Mouse (Mus musculus) retina, embryonic 14.5 days (tissue): ENCODE results near the gene Patl2.
"Not testable (repeated sequence)": the region's sequence is repeated elsewhere in the genome, so short reads cannot be mapped to it uniquely, and the experiment has no call there.

Experiments
- DNase-seq: peaks from one replicate; pipeline ENCODE4 v3.0.0-alpha.2; 2015; ENCODE audit warnings: low spot score

Gene Patl2

DNA sequence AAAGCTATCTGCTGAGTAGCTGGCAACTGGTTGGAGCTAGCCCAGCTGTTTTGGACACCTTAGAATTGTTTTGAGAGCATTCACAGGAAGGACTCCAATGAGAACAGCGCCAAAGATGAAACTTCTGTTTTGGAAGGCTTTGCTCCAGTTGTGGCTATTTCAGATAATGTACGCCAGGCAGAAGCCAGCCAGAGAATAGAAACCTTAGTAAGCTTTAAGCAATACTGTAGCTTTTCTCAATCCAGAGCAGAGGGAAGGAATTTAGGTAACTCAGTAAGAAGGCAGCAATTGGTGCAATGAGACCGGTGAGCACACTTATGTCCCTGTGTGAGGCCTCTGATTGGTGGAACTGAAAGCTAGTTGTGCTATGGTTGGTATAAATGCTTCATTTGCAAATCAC is 42.9 kb downstream of the Patl2 start:
- DNase-seq = no peak

- DNase-seq = no peak
Measured at GRCm38 (mm10) chr2:122141332-122141967, 44.5 kb downstream of the Patl2 start.

DNA sequence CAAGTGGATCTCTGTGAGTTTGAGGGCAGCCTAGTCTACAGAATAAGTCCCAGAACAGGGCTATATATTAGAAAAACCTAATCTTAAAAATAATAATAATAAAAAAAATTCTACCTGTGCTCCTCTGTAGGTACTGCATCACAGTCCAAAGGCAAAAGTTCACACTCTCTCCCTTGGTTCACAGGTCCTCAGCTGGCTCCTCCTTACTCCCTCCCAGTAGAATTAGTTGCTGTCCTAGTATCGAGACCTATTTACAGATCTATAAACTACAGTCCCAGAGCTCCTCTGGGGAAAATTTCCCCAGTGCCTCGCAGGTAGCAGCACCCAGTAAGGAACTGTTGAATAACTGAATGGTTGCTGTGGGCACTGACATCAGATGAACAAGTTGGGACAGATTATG is 45.2 kb downstream of the Patl2 start:
- DNase-seq = no peak

- DNase-seq = no peak
Measured at GRCm38 (mm10) chr2:122137839-122138465, 48.0 kb downstream of the Patl2 start.

DNA sequence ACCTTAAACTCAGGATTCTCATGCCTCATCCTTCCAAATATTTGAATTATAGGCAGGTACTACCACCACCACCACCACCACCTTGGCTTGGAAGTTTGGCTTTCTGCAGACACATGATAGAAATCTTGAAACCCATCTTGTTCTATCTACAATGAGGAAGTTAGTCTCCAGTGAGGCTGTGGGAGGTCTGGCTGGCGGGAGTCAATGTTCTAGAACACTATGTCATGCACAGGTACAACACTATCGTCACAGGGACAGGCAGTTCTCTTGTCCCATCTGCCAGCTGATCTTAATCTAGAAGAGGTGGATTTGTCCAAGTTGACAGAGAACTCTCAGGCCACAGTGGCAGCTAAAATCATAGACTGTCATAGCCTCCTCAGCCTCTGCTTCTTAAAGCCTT is 53.4 kb downstream of the Patl2 start:
- DNase-seq = no peak

GRCm38 (mm10) chr2:122132078-122132477 is 53.9 kb downstream of the Patl2 start:
- no peak for DNase-seq

GRCm38 (mm10) chr2:122127635-122128034 is 58.4 kb downstream of the Patl2 start:
- no peak for DNase-seq

- no peak for DNase-seq
Measured at GRCm38 (mm10) chr2:122126765-122127347, 59.1 kb downstream of the Patl2 start.

DNA sequence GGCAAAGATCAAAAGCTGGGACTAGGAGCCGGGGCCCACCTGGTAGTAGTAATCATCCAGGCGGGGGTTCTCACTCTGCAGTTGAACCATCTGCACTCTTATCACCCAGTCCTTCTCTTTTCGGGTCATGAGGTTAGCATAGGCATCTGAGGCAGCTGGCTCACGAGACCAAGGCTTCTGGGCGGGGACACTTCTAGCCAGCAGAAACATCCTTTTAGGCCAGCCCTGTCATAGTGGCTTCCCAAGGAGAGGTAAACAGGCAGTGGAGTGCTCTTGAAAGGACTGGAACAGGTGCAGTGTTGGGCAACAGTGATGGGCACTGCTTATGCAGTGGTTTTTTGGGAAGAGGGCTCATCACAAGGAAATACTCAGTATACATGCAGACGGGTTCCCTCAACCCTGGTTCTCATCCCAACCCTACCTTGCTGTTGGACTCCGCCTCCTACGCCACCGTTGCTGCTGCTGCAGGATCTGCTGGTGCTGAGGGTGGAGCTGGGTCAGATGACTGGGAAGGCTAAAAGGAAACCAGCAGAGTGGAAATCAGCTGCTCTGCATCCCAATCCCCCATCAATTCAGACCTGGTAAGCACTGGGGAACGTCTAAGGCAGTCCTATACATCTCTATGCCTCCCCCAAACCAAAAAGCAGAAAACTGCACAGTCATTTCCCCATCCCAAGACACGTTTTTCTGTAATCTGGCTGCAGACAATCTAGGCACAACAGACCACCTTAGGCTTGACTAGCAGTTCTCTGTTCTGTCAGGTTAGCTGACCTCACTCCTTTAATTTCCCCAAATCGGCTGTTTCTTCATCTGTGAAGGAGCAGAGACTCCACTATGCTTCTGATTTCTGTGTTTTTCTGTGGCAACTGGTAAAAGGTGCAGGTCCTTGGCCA is 60.1 kb downstream of the Patl2 start:
- no peak for DNase-seq

DNA sequence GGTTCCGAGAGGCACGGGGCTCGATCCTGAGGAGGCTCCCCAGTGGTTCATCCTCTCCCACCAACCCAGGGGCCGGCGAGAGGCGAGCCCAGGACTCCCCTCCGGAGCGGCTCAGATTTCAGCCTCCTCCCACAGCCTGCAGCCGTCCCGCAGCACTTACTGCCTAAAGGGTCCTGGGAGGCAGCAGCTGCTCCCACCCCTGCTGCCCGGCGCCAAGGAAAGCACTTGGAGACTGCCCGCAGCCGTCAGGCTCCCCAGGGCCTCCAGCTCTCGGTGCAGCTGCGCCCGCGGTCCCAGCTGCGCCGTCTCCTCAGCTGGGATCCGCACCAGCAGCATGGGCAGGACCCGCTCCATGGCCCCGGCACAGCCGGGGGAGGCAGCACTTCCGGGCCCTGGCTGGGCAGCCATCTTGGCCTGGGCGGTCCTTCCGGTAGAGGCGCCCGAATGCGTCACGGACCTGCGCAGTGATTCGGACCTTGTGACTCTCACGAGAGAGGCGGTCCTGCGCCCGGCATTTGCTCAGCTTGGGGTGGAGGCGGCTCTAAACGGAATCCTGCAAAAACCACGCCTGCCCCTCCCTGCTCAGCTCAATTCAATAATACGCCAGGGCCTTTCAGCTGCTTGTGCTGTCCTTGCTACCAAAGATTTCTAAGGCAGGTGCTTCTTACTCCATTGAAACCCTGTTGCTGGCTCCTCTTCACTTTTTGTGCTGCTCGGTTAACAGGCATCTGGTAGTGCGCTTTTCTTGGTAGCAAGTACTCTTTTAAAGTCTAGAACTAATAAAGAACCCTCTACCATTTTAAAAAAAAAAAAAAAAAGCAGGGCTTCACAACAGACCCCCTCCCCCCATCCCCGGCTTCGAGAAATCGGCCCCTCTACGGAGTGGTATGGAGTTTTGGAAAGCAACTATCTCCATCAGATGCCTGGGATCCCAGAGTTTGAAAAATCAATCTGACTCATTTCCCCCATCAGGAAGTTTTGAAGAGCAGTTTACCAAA is 67.7 kb downstream of the Patl2 start, which contains the start of gene Spg11:
Spg11 (minus strand) TSS at position 426 of the 998 bp plus-strand sequence.
- DNase-seq = peak; percentile 97

DNA sequence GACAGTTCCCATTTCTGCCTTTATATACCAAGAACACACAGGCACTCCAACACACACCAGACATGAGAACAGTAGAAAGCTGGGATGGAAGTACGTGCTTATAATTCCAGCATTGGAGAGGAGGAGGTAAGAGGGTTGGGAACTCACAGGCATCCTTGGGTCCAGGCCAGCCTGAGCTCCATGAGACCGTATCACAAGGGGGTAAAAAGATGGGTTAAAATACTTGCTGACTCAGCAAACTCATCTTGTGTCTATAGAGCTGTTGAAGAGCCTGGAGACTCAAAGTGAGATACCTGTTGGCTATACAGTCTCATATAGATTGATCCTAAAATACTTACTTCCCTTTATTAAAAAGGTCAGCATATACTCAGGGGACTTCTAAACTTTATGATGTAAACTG is 69.1 kb downstream of the Patl2 start:
- no peak for DNase-seq

DNA sequence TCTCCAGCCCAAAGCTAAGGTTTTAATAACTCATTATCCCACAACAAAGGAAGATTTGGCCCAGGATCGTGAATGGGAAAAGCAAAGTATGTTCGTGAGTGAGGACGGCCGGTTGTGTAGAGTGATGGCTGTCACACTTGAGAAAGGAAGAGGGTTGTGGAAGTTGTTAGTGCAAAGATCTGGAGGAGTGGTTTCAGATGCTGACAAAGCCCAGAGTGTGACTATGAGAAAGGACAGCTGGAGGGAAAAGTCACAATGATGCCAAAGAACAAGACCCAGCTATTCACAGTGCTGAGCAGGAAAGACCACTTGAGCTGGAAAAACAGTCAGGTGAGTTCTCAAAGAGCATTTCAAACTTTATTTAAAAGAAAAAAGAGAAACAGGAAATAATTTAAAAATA is 76.3 kb downstream of the Patl2 start:
- DNase-seq = no peak

DNA sequence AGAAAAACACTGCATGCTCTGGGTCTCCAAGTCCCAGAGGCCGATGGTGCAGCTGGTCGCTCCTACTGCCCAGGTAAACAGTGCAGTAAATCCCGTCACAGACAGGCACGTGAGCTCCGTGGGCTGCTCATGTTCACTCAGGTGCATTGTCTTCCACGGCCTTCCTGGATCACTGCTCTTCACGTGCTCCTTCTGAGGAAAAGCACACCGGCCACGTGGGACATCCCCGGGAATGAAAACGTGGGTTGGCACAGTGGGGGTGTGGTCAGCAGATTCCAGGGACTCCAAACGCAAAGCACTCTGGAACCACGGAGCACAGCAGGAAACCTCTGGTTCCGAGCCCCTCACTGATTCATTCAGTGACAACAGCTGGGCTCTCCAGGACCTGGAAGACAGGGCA is 77.9 kb downstream of the Patl2 start:
- DNase-seq = no peak

DNA sequence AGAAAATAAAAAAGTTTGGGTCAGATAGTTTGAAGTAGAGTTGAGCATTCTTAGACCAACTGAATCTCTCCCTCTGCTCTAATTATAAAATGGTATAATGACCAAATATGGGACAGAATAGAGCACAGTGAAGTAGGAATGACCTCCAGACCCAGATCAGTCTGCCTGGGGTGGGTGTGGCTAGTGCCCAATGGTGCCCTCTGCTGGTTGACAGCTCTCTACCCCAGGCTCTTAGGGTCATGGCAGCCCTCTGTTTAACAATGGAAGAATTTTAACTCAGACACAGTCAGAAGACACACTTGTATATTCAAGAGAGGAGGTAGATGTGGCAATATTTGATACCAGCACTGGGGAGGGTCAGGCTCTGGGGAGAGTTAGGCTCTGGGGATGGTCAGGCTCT is 83.9 kb downstream of the Patl2 start:
- DNase-seq = no peak

DNA sequence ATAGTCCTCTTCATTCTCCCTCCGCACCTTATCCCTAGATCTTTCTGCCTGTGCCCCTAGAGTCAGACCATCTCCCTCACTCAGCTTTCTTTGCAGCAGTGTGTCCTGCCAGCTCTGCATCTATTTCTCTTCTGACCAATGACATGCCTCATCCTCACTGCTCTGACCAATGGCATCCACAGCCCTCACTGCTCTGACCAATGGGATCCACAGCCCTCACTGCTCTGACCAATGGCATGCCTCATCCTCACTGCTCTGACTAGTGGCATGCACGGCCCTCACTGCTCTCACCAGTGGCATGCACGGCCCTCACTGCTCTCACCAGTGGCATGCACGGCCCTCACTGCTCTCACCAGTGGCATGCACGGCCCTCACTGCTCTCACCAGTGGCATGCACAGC is 88.3 kb downstream of the Patl2 start:
- DNase-seq = not testable (repeated sequence)

DNA sequence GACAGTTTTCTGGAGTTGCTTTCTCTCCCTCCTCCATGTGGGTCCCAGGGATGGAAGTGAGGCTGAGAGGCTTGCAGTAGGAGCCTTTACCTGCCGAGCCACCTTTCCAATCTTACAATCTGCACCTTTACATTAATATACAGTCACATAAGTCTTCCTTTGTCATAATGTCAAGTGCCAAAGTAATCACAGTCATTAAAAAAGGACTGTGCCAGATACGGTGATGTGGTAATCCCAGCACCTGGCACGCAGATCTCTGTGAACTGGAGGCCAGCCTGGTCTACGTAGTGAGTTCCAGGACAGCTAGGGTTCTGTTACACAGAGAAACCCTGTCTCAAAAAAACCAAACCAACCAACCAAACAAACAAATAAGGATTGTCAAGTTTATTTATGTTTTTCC is 92.1 kb downstream of the Patl2 start:
- no peak for DNase-seq

DNA sequence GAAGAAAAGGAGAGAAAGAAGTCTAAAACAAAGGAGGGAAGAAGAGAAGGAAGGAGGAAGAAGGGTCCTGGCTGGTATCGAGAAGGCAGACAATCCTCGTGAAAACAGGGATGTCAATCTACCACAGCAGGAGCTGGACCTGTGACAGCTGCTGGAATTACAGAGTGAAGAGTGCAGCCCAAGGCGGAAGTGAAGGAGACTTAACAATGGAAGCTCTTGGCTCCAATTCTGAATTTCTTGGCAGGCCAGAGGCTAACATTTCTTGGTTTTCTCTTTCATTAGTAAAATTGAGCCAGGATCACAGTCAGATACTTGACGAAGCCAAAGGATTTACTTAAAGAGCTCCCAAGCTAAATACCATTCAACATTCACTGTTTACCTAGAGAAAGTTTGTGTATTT is 99.5 kb downstream of the Patl2 start:
- no peak for DNase-seq

- no peak for DNase-seq
Measured at GRCm38 (mm10) chr2:122081728-122082456, 104.1 kb downstream of the Patl2 start.
